Mouse (Mus musculus) G1E (cell line): ENCODE measurements around the gene Arrdc2.

ENCODE experiments used
- CTCF ChIP-seq: IDR thresholded peaks from 2 replicates; pipeline ENCODE4 v1.5.1; 2012; ENCODE audit warnings: low read depth, low read length, inconsistent platforms, mixed read lengths
- GATA1 ChIP-seq: IDR thresholded peaks from 2 replicates; pipeline ENCODE4 v1.6.1; 2012; ENCODE audit warnings: borderline replicate concordance, low read length, inconsistent platforms, mixed read lengths
- GATA2 ChIP-seq: IDR thresholded peaks from 2 replicates; pipeline ENCODE4 v1.6.1; 2012; ENCODE audit warnings: low read depth, low read length, inconsistent platforms, borderline replicate concordance
- POLR2AphosphoS5 ChIP-seq: IDR thresholded peaks from 2 replicates; pipeline ENCODE4 v1.6.1; 2012; ENCODE audit warnings: low read depth, low read length, inconsistent platforms; ENCODE audit not compliant: insufficient replicate concordance
- TAL1 ChIP-seq: conservative IDR thresholded peaks from 2 replicates; pipeline ENCODE4 v1.6.1; 2012; ENCODE audit warnings: low read depth, low read length, inconsistent platforms, mixed read lengths

- TF ChIP-seq CTCF, result no peak
- TF ChIP-seq TAL1, result no peak
- TF ChIP-seq POLR2AphosphoS5, result no peak
- TF ChIP-seq GATA2, result no peak
- TF ChIP-seq GATA1, result no peak
These were observed 30.4 kb downstream of the Arrdc2 start for GRCm38 (mm10) chr8:70808955-70809701.
